Mouse (Mus musculus) telencephalon, adult 2 months (tissue): ENCODE measurements at regions not wholly inside any gene's neighbourhood (a gene's known extent, or its start where the extent isn't known, plus 50 kb on each side); places are given as distances from the start of the nearest gene placed in this dataset.

Experiments
- DNase-seq: peaks from one replicate; pipeline ENCODE4 v3.0.0-alpha.2; 2011; ENCODE audit warnings: low read depth, low spot score

GRCm38 (mm10) chr16:18683556-18683955, 53.8 kb upstream of the Sept5 start:
- no peak for DNase-seq

GRCm38 (mm10) chr16:18686044-18686761, 56.4 kb upstream of the Sept5 start:
- no peak for DNase-seq

GRCm38 (mm10) chr16:18686916-18687315, 57.2 kb upstream of the Sept5 start:
- DNase-seq = peak; percentile 26

- no peak for DNase-seq
Measured at GRCm38 (mm10) chr16:18687367-18687766, 57.6 kb upstream of the Sept5 start.

GRCm38 (mm10) chr16:18695596-18695995, 65.8 kb upstream of the Sept5 start:
- no peak for DNase-seq

- no peak for DNase-seq
Measured at GRCm38 (mm10) chr16:18696074-18696819, 66.5 kb upstream of the Sept5 start.

GRCm38 (mm10) chr16:18696820-18697168, 67.0 kb upstream of the Sept5 start:
- no peak for DNase-seq

- DNase-seq = no peak
Measured at GRCm38 (mm10) chr16:18704126-18704525, 72.5 kb upstream of the Cldn5 start.

GRCm38 (mm10) chr16:18705028-18705648, 71.5 kb upstream of the Cldn5 start:
- DNase-seq = no peak

- no peak for DNase-seq
Measured at GRCm38 (mm10) chr16:18711637-18712125, 65.0 kb upstream of the Cldn5 start.

- DNase-seq = no peak
Measured at GRCm38 (mm10) chr16:18713017-18713416, 63.6 kb upstream of the Cldn5 start.

- no peak for DNase-seq
Measured at GRCm38 (mm10) chr16:18715381-18715780, 61.3 kb upstream of the Cldn5 start.

GRCm38 (mm10) chr16:18718040-18718439, 58.6 kb upstream of the Cldn5 start:
- DNase-seq = no peak

- DNase-seq = no peak
Measured at GRCm38 (mm10) chr16:18720433-18721233, 56.0 kb upstream of the Cldn5 start.

GRCm38 (mm10) chr16:18723186-18723843, 53.3 kb upstream of the Cldn5 start:
- no peak for DNase-seq

GRCm38 (mm10) chr16:18723874-18724273, 52.8 kb upstream of the Cldn5 start:
- peak; percentile 9 for DNase-seq

GRCm38 (mm10) chr16:18724706-18725105, 51.9 kb upstream of the Cldn5 start:
- no peak for DNase-seq
